Mouse (Mus musculus) effector memory CD4-positive, alpha-beta T cell, adult 5 months (primary cell): ENCODE data around the gene AL731706.2. TPM values are rescaled to one million over a fixed set of nuclear protein-coding genes. Genes with fewer than 3 reads are reported as not detected.

Source experiments
- polyA plus RNA-seq: library from polyadenylated mRNA; unstranded; fragments of 100-300 nt; shearing (Covaris generic); gene quantifications from one replicate; pipeline ENCODE4 v1.2.1, GENCODE M21; 2017

Gene AL731706.2
- 18.0 TPM for polyA plus RNA-seq

GRCm38 (mm10) chr2:136885579-136885978, at the start of gene AL731706.2:
TSS of gene AL731706.2 (minus strand) at chr2:136885679.

GRCm38 (mm10) chr2:136891068-136891950, 5.8 kb upstream of the AL731706.2 start, which contains the start of the genes Slx4ip, AL731706.1 and Mkks:
TSS of gene Slx4ip (plus strand) at chr2:136891218.
TSS of gene AL731706.1 (minus strand) at chr2:136891389.
TSS of gene Mkks (minus strand) at chr2:136891389.

Other genes starting within 250 kb of the AL731706.2 start
- 0.36 TPM for gene Snap25, start 172.2 kb downstream of the AL731706.2 start, polyA plus RNA-seq
- gene Slx4ip, start 5.5 kb upstream of the AL731706.2 start, polyA plus RNA-seq, result 5.6 TPM
- gene AL731706.1, start 5.7 kb upstream of the AL731706.2 start, polyA plus RNA-seq, result 3.7 TPM
- gene Mkks, start 5.7 kb upstream of the AL731706.2 start, polyA plus RNA-seq, result 13.1 TPM
- 0.41 TPM for gene Jag1, start 231.0 kb upstream of the AL731706.2 start, polyA plus RNA-seq